Mouse (Mus musculus) olfactory bulb, adult 2 months (tissue): ENCODE measurements around the gene Mttp.

ENCODE experiments used
- CTCF ChIP-seq: fragments of 200-500 bp; IDR thresholded peaks from 2 replicates; pipeline ENCODE4 v1.5.1; 2012; ENCODE audit warnings: low read depth, mild to moderate bottlenecking, low read length, moderate library complexity; ENCODE audit not compliant: insufficient read depth
- POLR2A ChIP-seq: fragments of 200-500 bp; IDR thresholded peaks from 2 replicates; pipeline ENCODE4 v1.6.1; 2012; ENCODE audit warnings: mild to moderate bottlenecking, low read depth, low read length, moderate library complexity; ENCODE audit not compliant: insufficient read depth

DNA sequence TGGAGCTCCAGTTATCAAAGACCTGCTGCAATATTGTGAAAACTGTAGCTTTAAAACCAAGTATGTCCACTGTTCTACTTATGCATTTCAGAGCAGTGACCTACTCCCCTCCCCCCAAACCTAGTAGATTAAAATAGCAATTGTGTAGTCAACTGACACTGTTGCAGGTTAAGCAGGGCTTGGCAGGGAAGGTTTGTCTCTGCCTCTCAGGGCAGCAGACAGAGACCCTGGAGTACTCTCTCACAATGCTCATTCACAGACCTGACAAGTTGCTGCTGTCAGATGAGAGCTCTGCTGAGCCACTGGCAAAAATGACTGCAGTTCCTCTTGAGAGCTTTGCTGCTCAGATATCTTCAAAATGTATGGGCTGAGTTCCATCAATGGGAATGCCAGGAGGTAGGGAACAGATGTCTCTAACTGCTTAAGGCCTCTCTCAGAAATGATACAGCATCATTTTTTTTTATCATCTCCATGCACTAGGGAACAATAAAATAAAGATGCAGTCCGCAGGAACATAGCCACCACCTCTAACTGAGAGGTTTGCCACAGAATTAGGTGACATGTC is 61.6 kb downstream of the Mttp start:
- TF ChIP-seq CTCF (no peak), POLR2A (no peak)
